Mouse (Mus musculus) left cerebral cortex, adult 2 months (tissue): Measurements from ENCODE around the gene Rasgef1a. TPM values are rescaled to one million over a fixed set of nuclear protein-coding genes. Genes with fewer than 3 reads are reported as not detected.
A peak's percentile ranks its signal among the peaks of the same experiment; 100 is the strongest.

Source experiments
- DNase-seq, 2 experiments: peaks; one replicate each; pipeline ENCODE4 v3.0.0; 2021 to 2022; ENCODE audit warnings: low spot score in 2 of 2, mixed read lengths in 1 of 2; ENCODE audit errors: extremely low spot score in 1 of 2
- H3K27ac ChIP-seq: fragments of 200-600 bp; 2 replicates; pipeline ENCODE4 v1.8.1; 2022
- H3K4me3 ChIP-seq: fragments of 200-600 bp; 2 replicates; pipeline ENCODE4 v1.8.1; 2022
- CTCF ChIP-seq: fragments of 200-600 bp; IDR thresholded peaks from 2 replicates; pipeline ENCODE4 v1.8.1; 2022; ENCODE audit warnings: antibody characterized with exemption, mild to moderate bottlenecking, moderate library complexity
- intact Hi-C: fragments of 180-260 bp; cut with DNase I; formaldehyde crosslinking; loops from one replicate; pipeline ENCODE4 v1.15.1; 2025
- total RNA-seq, 2 experiments: library from RNA; stranded (reverse); gene quantifications; 2 replicates each; pipeline ENCODE4 v1.2.3; 2021

The Rasgef1a gene
- total RNA-seq, 2 experiments from 2014 or later = 208 to 213 TPM

GRCm38 (mm10) chr6:118063266-118063665 is 52.0 kb downstream of the Rasgef1a start:
- intact Hi-C loops = no loop called here
- Histone ChIP-seq H3K27ac (no peak overlapping the region), H3K4me3 (no peak overlapping the region)
- no peak for DNase-seq
- no peak for TF ChIP-seq CTCF

- intact Hi-C loops = no loop called here
- DNase-seq = no peak
- TF ChIP-seq CTCF = peak; percentile 60
- H3K4me3 ChIP-seq = no peak overlapping the region
- peak overlapping the region; percentile 83; the same call in 1 of the 2 replicates for H3K27ac ChIP-seq
Measured at GRCm38 (mm10) chr6:118064968-118065530, 53.8 kb downstream of the Rasgef1a start.

GRCm38 (mm10) chr6:118065837-118066198 is 54.6 kb downstream of the Rasgef1a start:
- intact Hi-C loops = no loop called here
- Histone ChIP-seq H3K27ac (peak overlapping the region; percentile 83), H3K4me3 (peak overlapping the region; percentile 52)
- TF ChIP-seq CTCF = no peak
- no peak for DNase-seq

- H3K4me3 ChIP-seq = peak overlapping the region; percentile 52
- TF ChIP-seq CTCF = no peak
- H3K27ac ChIP-seq = peak overlapping the region; percentile 83
- intact Hi-C loops = no loop called here
- DNase-seq = peak; percentile 62 to 70
Measured at GRCm38 (mm10) chr6:118066199-118067081, 55.2 kb downstream of the Rasgef1a start.

GRCm38 (mm10) chr6:118067720-118068119 is 56.5 kb downstream of the Rasgef1a start:
- intact Hi-C loops = no loop called here
- Histone ChIP-seq H3K27ac (peak overlapping the region; percentile 50; the same call in 1 of the 2 replicates), H3K4me3 (no peak overlapping the region)
- DNase-seq = no peak
- TF ChIP-seq CTCF = peak; percentile 2

GRCm38 (mm10) chr6:118070321-118071012 is 59.2 kb downstream of the Rasgef1a start:
- DNase-seq = peak in 1 of 2 experiments; percentile 73
- no peak for TF ChIP-seq CTCF
- H3K27ac ChIP-seq = peak overlapping the region; percentile 66; the same call in 1 of the 2 replicates
- intact Hi-C loops = loop anchor here (1.0 to 5.0 kb wide), 3 partner anchors 47 to 128 kb away; no protein-coding TSS in a partner anchor
- no peak overlapping the region for H3K4me3 ChIP-seq

GRCm38 (mm10) chr6:118071013-118071350 is 59.7 kb downstream of the Rasgef1a start:
- peak overlapping the region; percentile 66; the same call in 1 of the 2 replicates for H3K27ac ChIP-seq
- intact Hi-C loops = loop anchor here (2.0 to 5.0 kb wide), 2 partner anchors 56 to 129 kb away; no protein-coding TSS in a partner anchor
- H3K4me3 ChIP-seq = no peak overlapping the region
- DNase-seq = no peak
- no peak for TF ChIP-seq CTCF

- no peak overlapping the region for H3K4me3 ChIP-seq
- H3K27ac ChIP-seq = no peak overlapping the region
- no peak for TF ChIP-seq CTCF
- no peak for DNase-seq
- intact Hi-C loops = loop anchor here (2.0 to 5.0 kb wide), 2 partner anchors 57 to 129 kb away; no protein-coding TSS in a partner anchor
Measured at GRCm38 (mm10) chr6:118071416-118071815, 60.2 kb downstream of the Rasgef1a start.

GRCm38 (mm10) chr6:118072176-118072575 is 60.9 kb downstream of the Rasgef1a start:
- no peak for DNase-seq
- H3K4me3 ChIP-seq = no peak overlapping the region
- TF ChIP-seq CTCF = no peak
- intact Hi-C loops = loop anchor here (5.0 kb wide), 1 partner anchor 130 kb away; no protein-coding TSS in a partner anchor
- H3K27ac ChIP-seq = no peak overlapping the region

- no peak for DNase-seq
- no peak for TF ChIP-seq CTCF
- H3K4me3 ChIP-seq = no peak overlapping the region
- peak overlapping the region; percentile 45 for H3K27ac ChIP-seq
- intact Hi-C loops = loop anchor here (5.0 kb wide), 1 partner anchor 132 kb away; no protein-coding TSS in a partner anchor
Measured at GRCm38 (mm10) chr6:118074151-118074550, 62.9 kb downstream of the Rasgef1a start.

GRCm38 (mm10) chr6:118076256-118076655 is 65.0 kb downstream of the Rasgef1a start:
- no peak for DNase-seq
- H3K27ac ChIP-seq = no peak overlapping the region; the same call in none of the 2 replicates
- intact Hi-C loops = no loop called here
- no peak for TF ChIP-seq CTCF
- H3K4me3 ChIP-seq = no peak overlapping the region
